Mouse (Mus musculus) cortical plate, adult 2 months (tissue): ENCODE data around the gene Stambp.

ENCODE experiments used
- CTCF ChIP-seq: fragments of 200-500 bp; IDR thresholded peaks from 2 replicates; pipeline ENCODE4 v1.5.1; 2011; ENCODE audit warnings: mild to moderate bottlenecking, control low read depth, low read length; ENCODE audit not compliant: insufficient read depth; ENCODE audit errors: extremely low read depth
- POLR2A ChIP-seq: fragments of 200-500 bp; IDR thresholded peaks from 2 replicates; pipeline ENCODE4 v1.6.1; 2011; ENCODE audit warnings: mild to moderate bottlenecking, low read length, control low read depth; ENCODE audit not compliant: insufficient read depth; ENCODE audit errors: extremely low read depth

DNA sequence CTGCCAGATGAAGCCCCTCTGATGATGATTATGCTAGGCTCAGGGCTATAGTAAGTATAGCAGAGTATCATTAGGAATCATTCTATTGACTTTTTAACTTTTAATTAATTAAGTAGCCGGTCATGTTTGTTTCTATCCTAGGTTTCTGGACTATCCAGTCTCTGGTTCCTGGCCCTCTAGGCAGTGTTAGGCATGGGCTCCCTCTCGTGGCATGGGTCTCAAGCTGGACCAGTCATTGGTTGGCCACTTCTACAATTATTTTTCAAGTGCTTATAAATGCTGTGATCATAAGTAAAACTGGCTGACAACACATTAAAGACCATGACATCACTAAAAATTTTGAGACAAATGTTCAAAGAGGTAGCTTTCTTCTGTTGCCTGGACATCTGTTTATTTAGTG is 62.3 kb downstream of the Stambp start:
- TF ChIP-seq CTCF (0 out of 2 replicates have a peak, but pooled peaks have one; percentile 6), POLR2A (no peak)
